Comparison of ENCODE assay signal across 9 mouse cellular contexts in genomic region chr5:44414441-44414840, GRCm38 (mm10).
DNase-seq lines count a peak whose midpoint lies in the region; ATAC-seq and TF ChIP-seq lines count a peak whose summit lies in the region.
"Had no signal": no experiment of that assay in that cellular context is flagged by ENCODE, and none has a peak within 500 bp of the region (broad histone marks: within the 10 kb centered on the region; RNA-seq: fewer than 3 reads in every experiment).

No protein-coding gene starts in this region.

- TF ChIP-seq CTCF in kidney, postnatal 0 days (IDR thresholded peaks at IDR 0.05; ENCODE audit: low read depth): no peak

- no peaks in the 10 kb centered on the region for H3K36me3 ChIP-seq in kidney, postnatal 0 days (ENCODE audit: insufficient read depth, low read length)
- H3K36me3 ChIP-seq in limb, embryonic 15.5 days: no peaks in the 10 kb centered on the region

- no peak overlapping the region for H3K4me2 ChIP-seq in kidney, postnatal 0 days (ENCODE audit: low read length)
- no peak overlapping the region for H3K4me2 ChIP-seq in limb, embryonic 15.5 days

- DNase-seq in embryo, embryonic 11 days: peak; percentile 4
- DNase-seq in embryo, embryonic 10.5 days (ENCODE audit: low spot score): no peak
- peak; percentile 63 for DNase-seq in brain, embryonic 18.5 days (ENCODE audit: low read depth, low spot score)
- DNase-seq in frontal cortex, postnatal 14 days (ENCODE audit: low spot score in 2 of 2): peak; percentile 67 to 75
- DNase-seq in kidney, postnatal 0 days (ENCODE audit: low spot score): peak; percentile 73
- DNase-seq in skeletal muscle tissue, adult 2 months (ENCODE audit: low read depth, low spot score): peak; percentile 92
- DNase-seq in spleen, postnatal 4 days (ENCODE audit: low spot score in 2 of 2): no peak

- no peaks in the 10 kb centered on the region for H3K4me1 ChIP-seq in kidney, postnatal 0 days (replicated peaks; ENCODE audit: insufficient read depth, low read length)
- peaks cover 2% of the 10 kb centered on the region; the same call in 1 of the 2 replicates for H3K4me1 ChIP-seq in limb, embryonic 15.5 days
- H3K4me1 ChIP-seq: megakaryocyte, embryonic 14.5 days had no signal

- no peak overlapping the region for H3K4me3 ChIP-seq in kidney, postnatal 0 days (replicated peaks; ENCODE audit: low read depth, low read length)
- no peak overlapping the region for H3K4me3 ChIP-seq in limb, embryonic 15.5 days
- H3K4me3 ChIP-seq: megakaryocyte, embryonic 14.5 days had no signal

- H3K9ac ChIP-seq in kidney, postnatal 0 days (ENCODE audit: low read depth, low read length): no peak overlapping the region
- H3K9ac ChIP-seq in limb, embryonic 15.5 days: no peak overlapping the region

- 0 out of 2 replicates have a peak, but pooled peaks have one; percentile 10 for ATAC-seq in kidney, postnatal 0 days (replicated peaks; ENCODE audit: low FRiP score, low read depth)
- peak; percentile 63; the same call in 1 of the 2 replicates for ATAC-seq in limb, embryonic 15.5 days (ENCODE audit: insufficient number of reproducible peaks, low FRiP score, low TSS enrichment, low read depth)

- WGBS in kidney, postnatal 0 days: 37% methylated on average over 7 of the region's 7 CpGs
- WGBS in limb, embryonic 15.5 days: 31% methylated on average over 7 of the region's 7 CpGs

- no peaks in the 10 kb centered on the region for H3K9me3 ChIP-seq in kidney, postnatal 0 days (replicated peaks; ENCODE audit: low read length)
- H3K9me3 ChIP-seq in limb, embryonic 15.5 days: no peaks in the 10 kb centered on the region
- H3K9me3 ChIP-seq: megakaryocyte, embryonic 14.5 days had no signal

- no peak overlapping the region for H3K27ac ChIP-seq in kidney, postnatal 0 days
- H3K27ac ChIP-seq in limb, embryonic 15.5 days: peak overlapping the region; percentile 72

- H3K27me3 ChIP-seq in kidney, postnatal 0 days (ENCODE audit: insufficient read depth, low read length): no peaks in the 10 kb centered on the region
- H3K27me3 ChIP-seq in limb, embryonic 15.5 days: no peaks in the 10 kb centered on the region
- H3K27me3 ChIP-seq: megakaryocyte, embryonic 14.5 days had no signal

Comparison
In these comparisons a context has a peak if more than half of its experiments do, and no peak if none do; other contexts are left out.
1. DNase-seq: peak in embryo, embryonic 11 days (single experiment), brain, embryonic 18.5 days (single experiment), frontal cortex, postnatal 14 days (2 of 2), kidney, postnatal 0 days (single experiment) and skeletal muscle tissue, adult 2 months (single experiment); none in embryo, embryonic 10.5 days (single experiment) and spleen, postnatal 4 days (0 of 2).